Mouse (Mus musculus) cerebellum, adult 11 months (tissue): ENCODE measurements at regions not wholly inside any gene's neighbourhood (a gene's known extent, or its start where the extent isn't known, plus 50 kb on each side); places are given as distances from the start of the nearest gene placed in this dataset.

Experiments
- DNase-seq: peaks from one replicate; pipeline ENCODE4 v3.0.0; 2022

DNA sequence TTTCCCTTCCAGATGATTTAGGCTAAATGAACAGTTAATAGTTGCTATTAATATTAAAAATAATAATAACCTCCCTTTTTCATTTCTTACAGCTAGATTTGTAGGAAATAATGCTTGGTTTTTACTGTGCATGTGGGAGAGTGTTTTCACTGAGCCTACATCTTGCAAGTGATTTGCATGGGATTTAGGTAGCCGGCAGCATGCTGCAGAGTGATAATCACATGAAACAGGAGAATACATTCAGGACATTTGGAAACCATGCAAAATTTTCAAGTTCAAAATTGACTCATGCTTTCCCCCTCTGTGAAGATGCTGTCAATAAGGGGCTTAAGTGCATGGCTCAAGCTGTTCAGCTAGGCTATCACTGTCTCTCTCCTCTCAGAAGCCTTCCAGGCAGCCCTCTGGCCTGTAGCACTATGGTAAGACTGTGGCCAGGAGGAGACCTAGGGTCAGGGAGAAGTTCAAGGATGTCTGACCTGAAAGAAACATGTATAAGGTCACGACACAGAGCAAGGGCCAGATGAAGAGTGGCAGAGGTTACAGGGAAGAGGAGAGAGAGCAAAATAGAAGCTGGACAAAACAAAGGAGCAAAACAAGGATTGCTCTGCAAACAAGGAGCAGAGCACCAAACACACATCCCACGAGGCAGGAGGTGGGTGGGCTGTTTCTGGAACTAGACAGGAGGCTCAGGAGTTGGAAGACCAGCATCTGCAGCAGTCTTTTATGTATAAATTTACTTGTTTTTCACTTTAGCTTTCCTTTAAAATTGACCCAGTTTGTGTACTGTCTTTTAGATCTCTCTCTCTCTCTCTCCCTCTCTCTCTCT, 177.5 kb downstream of the Tmem161b start:
- no peak for DNase-seq

DNA sequence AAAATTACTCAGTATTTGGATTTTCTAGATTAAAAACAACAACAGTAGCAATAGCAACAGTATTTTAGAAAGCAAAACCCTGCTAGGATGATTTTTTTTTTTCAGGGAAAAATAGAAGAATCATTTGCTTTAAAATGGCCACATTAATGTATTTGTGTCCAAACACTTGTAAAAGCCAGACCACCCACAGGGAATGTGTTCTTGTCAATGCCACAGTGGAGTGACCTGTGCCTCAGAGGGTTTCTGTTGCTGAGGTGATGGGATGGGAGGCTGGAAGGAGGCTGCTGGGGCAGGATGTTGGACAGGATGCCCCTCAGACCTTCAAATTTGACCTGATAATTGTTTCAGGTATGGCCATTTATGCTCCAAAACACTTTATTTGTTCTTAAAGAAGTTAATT, 178.9 kb downstream of the Tmem161b start:
- no peak for DNase-seq

DNA sequence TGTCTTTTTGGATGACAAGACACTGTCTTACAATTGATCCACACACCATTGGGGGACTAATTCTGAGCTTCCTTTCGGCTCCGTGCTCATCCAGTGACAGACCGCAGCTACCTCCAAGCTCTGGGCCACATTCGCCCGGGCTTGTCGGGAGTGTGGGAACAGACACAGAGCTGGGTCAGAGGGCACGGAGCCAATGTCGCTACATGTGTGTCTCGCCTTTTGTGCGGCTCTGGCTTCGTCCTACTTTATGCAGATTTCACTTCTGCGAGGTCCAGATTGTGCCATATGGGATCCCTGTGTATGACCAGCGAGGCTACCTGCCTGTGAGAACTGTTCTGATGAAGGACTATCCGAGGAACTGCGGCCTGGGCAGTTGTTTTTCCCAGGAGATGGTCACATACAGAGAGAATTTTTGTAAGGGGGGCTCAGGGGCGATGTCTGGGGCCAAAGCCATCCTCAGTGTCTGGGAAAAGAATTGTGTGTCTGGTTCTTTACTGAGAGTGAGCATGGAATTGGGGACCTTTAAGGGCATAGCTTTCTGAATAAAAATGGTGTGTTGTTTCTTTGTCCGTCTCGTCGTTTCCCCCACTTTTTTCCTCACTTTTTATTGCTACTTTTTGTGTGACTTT, 182.6 kb downstream of the Tmem161b start:
- peak; percentile 58 for DNase-seq

DNA sequence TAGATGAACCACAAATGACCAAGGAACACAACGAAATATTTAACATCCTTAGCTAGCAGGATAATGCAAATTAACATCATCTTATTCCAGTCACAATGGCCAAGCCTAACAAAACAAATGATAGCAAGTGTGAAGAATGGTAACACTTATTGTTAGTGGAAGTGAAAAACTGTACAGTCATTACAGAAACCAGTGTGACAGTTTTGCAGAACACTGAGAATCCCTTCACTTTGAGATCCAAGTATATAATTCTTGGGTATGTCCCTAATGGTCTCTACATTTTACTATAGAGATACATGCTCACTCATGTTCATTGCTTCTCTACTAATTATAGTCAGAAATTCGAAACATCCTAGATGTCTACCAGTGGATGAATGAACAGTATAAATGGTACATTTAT, 212.3 kb downstream of the Tmem161b start:
- DNase-seq: no peak

DNA sequence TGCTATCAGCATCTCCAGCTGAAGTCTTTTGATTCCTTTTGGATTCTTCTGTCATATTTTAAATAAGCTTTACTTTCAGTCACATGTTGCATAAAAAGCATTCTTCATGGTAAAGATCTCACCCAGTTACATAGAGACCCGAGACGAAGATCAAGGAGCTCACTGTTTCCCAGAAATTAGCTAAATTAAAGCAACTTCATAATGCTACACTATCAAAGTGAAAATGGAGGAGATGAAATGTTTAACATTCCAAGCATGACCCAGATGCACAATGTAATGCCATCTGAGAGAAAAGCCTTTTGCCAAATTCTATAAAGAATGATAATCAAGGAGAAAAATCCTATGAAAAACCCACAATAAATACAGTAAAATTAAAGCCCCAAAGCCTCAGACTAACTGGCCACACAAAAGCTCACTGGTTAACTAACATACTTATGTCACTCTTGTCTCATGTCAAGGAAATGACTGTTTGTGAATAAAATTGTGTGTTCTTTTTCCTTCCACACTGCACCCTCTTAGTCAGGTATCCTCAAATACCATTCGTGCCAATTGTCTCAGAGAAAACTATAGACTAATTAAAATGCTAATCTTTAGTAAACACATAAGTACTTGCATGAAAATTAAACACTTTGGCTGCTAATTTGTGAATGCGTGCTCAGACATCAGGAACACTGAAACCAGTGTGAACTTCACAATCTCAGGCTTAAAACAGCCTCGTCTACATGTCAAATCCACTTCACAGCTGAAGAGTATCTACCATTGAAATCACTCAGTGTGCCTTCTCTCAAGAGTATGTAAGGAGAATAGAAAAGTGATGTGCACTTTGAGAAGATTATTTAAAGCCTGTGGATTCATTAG, 215.7 kb downstream of the Tmem161b start:
- no peak for DNase-seq

DNA sequence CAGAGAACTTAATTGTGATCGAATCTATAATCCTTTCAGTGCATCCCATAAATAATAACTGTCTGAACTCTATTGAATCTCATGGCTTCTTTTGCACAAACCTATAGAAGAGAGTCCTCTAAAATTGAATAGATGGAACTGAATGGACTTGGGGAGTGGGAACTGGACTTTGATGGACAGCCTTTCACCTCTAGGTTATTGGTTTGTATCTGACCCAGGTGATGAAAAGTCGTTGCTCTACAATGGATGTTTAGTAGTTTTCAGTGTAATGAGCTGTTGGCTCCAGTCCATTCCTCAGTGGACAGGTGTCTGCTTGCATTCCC, 216.3 kb downstream of the Tmem161b start:
- DNase-seq: no peak

DNA sequence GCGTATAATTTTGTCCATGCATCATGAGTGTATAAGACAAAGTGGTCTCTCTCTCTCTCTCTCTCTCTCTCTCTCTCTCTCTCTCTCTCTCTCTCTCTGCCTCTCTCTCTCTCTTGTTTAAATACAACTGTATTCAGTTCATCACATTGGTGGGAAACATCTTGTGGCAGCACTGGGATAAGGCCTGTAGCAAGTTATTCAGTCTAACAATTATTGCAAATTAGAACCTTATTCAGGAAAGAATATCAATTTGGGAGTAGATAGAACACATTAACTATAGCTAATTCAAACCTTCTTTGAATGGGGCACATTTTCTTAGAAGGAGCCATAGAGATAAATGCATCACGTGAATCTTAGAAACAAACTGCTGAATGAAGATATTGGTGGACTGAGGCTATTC, 226.4 kb downstream of the Tmem161b start:
- no peak for DNase-seq

DNA sequence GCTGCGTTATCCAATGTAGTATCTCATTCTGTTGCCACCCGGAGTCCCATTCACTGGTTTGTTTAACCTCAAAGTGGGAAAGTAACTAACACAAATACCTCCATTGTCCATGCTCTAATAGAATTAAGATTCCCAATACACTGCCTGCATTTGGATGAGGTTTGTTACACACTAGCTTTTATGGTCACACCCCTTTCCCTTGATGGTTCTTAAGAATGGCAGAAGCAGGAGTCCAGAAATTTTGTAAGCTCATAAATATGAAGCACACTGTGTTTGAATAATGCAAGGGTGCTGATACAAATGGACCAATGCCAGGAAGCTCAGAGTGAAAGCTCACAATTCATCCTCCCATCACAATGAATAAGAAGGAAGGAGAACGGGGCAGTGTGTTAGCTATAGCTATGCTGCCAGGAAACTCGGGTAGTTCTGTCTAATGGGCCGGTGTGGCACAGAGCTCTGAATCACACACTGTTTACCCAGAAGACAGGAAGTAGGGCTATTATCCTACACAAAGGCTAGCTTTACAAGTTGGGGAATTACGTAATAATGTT, 227.0 kb downstream of the Tmem161b start:
- DNase-seq: peak; percentile 4
